Mouse (Mus musculus): ENCODE data around the gene Ttll9. TPM values are rescaled to one million over a fixed set of nuclear protein-coding genes. Genes with fewer than 3 reads are reported as not detected.

Ttll9 gene
- polyA plus RNA-seq, 2 experiments = 0.14 to 0.47 TPM

DNA sequence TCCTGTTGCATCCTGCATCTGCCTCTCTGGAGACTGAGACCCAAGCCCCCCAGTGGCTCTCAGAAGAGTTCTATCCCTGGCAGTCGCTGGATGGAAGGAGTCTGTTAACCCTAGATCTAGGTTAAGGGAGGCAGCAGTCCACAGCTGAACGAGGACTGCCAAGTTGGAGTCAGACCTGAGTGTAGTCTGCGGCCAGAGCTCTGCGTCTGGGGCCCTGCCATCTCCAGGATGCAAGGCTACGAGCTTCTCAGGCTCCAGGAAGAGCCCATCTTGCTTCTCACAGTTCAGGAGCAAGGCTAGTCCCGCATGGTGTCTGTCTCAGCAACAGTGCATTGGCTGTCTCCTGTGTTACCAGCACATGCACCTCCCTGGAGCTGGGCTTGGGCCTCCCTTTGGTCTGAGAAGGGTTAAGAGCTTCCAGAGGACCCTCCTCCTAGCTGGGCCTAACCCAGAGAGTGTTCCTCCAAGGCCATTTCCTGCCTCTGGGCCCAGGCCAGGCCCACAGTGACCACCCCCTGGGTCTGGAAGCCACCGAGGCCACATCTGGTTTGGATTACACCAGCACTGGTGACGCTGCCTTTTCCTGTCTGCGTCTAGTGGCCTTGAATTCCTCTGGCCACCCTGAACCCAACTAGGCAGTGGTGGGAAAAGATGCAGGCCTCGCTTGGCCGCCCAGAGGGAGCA is 37.0 kb upstream of the Ttll9 start:
- Histone ChIP-seq H3K9ac (ENCODE audit: low read depth, low read length, severe bottlenecking) (peak overlapping the region; percentile 40), H3K27me3 (ENCODE audit: control insufficient read depth, insufficient read depth, low read length) (no peaks in the 10 kb centered on the region), H3K4me3 (replicated peaks; ENCODE audit: low read length) (no peak overlapping the region), H3K4me1 (ENCODE audit: control insufficient read depth, insufficient read depth, low read length) (peaks cover 9% of the 10 kb centered on the region), H3K4me2 (replicated peaks; ENCODE audit: low read depth, low read length, severe bottlenecking) (no peak overlapping the region), H3K36me3 (ENCODE audit: control insufficient read depth, insufficient read depth, low read length) (no peaks in the 10 kb centered on the region), H3K27ac (replicated peaks; ENCODE audit: low read depth, low read length) (peak overlapping the region; percentile 26), H3K9me3 (ENCODE audit: control insufficient read depth, low read length) (no peaks in the 10 kb centered on the region)
- 21% methylated on average over 11 of the region's 11 CpGs for WGBS
- DNase-seq (ENCODE audit: low spot score) = peak; percentile 55
- no peak for TF ChIP-seq POLR2A (IDR thresholded peaks at IDR 0.05; ENCODE audit: borderline replicate concordance, extremely low read depth, insufficient read depth, insufficient read length)
- peak; percentile 41 for ATAC-seq (ENCODE audit: low FRiP score, low read depth)

DNA sequence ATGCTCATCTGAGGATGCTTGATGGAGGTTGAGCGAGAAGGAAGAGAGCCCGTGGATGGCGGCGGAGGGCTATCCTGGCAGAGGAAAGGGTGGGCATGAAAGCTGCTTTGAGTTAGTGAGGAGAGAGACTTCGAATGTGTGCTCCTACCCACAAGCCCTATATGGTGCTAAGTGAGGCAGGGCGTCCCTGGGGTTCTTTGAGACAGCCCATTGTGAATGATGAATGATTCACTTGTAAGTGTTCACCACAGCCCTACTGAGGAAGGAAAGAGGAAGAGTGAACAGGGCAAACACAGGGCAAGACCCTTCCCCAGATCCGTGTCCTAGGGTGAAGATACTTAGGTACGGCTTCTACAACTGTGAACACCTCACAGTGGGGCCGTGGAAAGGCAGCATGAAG is 35.4 kb upstream of the Ttll9 start:
- no peak overlapping the region for H3K27ac ChIP-seq (replicated peaks; ENCODE audit: low read depth, low read length)

DNA sequence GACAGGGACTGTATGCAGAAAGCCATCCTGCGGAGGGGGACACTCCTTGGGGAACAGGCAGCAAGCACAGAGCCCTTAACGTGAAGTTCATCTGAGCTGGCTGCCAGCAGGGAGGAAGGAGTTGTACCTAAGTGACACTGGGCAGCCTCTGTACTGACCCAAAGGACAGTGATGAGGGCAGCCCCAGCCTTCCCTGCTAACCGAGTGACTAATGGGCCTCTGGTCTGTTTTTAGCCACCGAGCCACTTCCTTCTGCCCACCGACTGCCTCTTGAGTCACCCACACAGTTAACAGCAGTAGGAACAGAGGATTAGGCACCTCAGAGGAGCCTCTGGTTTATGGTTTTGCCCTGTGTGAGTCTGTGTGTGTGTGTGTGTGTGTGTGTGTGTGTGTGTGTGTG is 34.9 kb upstream of the Ttll9 start:
- H3K9me3 ChIP-seq (ENCODE audit: control insufficient read depth, low read length) = no peaks in the 10 kb centered on the region
- no peak overlapping the region for H3K4me2 ChIP-seq (replicated peaks; ENCODE audit: low read depth, low read length, severe bottlenecking)
- no peak for TF ChIP-seq POLR2A (IDR thresholded peaks at IDR 0.05; ENCODE audit: borderline replicate concordance, extremely low read depth, insufficient read depth, insufficient read length)
- H3K27ac ChIP-seq (replicated peaks; ENCODE audit: low read depth, low read length) = no peak overlapping the region
- H3K9ac ChIP-seq (ENCODE audit: low read depth, low read length, severe bottlenecking) = no peak overlapping the region
- DNase-seq (ENCODE audit: low spot score) (no peak), ATAC-seq (ENCODE audit: low FRiP score, low read depth) (no peak)
- 33% methylated on average over 5 of the region's 5 CpGs for WGBS
- no peaks in the 10 kb centered on the region for H3K27me3 ChIP-seq (ENCODE audit: control insufficient read depth, insufficient read depth, low read length)
- no peak overlapping the region for H3K4me3 ChIP-seq (replicated peaks; ENCODE audit: low read length)
- H3K36me3 ChIP-seq (ENCODE audit: control insufficient read depth, insufficient read depth, low read length) = no peaks in the 10 kb centered on the region
- H3K4me1 ChIP-seq (ENCODE audit: control insufficient read depth, insufficient read depth, low read length) = peaks cover 9% of the 10 kb centered on the region

More for the DNA sequence above, 35.4 kb upstream of the Ttll9 start:
- WGBS = 67% methylated on average over 9 of the region's 9 CpGs
- Histone ChIP-seq H3K27me3 (ENCODE audit: control insufficient read depth, insufficient read depth, low read length) (no peaks in the 10 kb centered on the region), H3K9me3 (ENCODE audit: control insufficient read depth, low read length) (no peaks in the 10 kb centered on the region), H3K36me3 (ENCODE audit: control insufficient read depth, insufficient read depth, low read length) (no peaks in the 10 kb centered on the region), H3K4me2 (replicated peaks; ENCODE audit: low read depth, low read length, severe bottlenecking) (no peak overlapping the region), H3K4me3 (replicated peaks; ENCODE audit: low read length) (no peak overlapping the region), H3K4me1 (ENCODE audit: control insufficient read depth, insufficient read depth, low read length) (peaks cover 9% of the 10 kb centered on the region), H3K9ac (ENCODE audit: low read depth, low read length, severe bottlenecking) (no peak overlapping the region)
- ATAC-seq (ENCODE audit: low FRiP score, low read depth) (no peak), DNase-seq (ENCODE audit: low spot score) (no peak)
- TF ChIP-seq POLR2A (IDR thresholded peaks at IDR 0.05; ENCODE audit: borderline replicate concordance, extremely low read depth, insufficient read depth, insufficient read length) = no peak

DNA sequence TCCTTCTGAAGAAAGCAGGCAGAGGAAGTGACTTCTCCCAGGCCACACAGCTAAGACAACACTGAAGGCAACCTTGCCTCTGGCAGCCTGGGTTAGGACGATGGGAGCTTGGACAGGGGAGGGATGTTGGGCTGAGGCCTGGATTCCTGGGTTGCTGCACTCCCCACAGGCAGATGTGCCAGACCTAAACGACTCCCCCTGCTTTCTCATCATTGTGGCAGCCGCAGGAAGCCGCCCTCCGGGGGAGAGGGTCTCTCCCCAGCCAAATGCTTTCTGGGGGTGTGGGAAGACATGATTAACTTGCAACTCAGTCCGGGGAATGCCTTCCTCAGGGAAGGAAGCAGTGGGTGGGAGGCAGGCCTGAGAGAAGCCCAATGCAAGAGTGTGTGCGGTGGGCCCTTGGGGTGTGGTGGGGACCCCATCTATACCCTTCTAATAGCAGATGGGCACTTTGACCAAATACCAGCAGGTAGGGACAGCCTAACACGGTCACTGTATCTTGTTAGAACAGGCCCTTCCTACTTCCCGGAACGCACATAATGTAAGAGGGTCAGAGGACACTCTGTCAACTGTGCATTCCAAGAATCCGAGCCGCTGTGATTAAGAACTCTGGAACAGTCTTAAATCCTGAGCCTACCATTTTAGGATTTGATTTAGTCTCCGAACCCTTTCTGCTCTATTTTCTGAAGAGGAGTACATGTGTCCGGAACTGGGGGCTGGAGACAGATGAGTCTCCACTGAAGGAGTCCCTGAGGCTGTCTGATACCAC is 33.9 kb upstream of the Ttll9 start:
- Histone ChIP-seq H3K9me3 (ENCODE audit: control insufficient read depth, low read length) (no peaks in the 10 kb centered on the region), H3K27ac (replicated peaks; ENCODE audit: low read depth, low read length) (no peak overlapping the region), H3K4me2 (replicated peaks; ENCODE audit: low read depth, low read length, severe bottlenecking) (no peak overlapping the region), H3K4me1 (ENCODE audit: control insufficient read depth, insufficient read depth, low read length) (peaks cover 9% of the 10 kb centered on the region), H3K4me3 (replicated peaks; ENCODE audit: low read length) (no peak overlapping the region), H3K9ac (ENCODE audit: low read depth, low read length, severe bottlenecking) (no peak overlapping the region), H3K27me3 (ENCODE audit: control insufficient read depth, insufficient read depth, low read length) (no peaks in the 10 kb centered on the region), H3K36me3 (ENCODE audit: control insufficient read depth, insufficient read depth, low read length) (no peaks in the 10 kb centered on the region)
- no peak for TF ChIP-seq POLR2A (IDR thresholded peaks at IDR 0.05; ENCODE audit: borderline replicate concordance, extremely low read depth, insufficient read depth, insufficient read length)
- no peak for ATAC-seq (ENCODE audit: low FRiP score, low read depth)
- WGBS = 50% methylated on average over 14 of the region's 14 CpGs
- DNase-seq (ENCODE audit: low spot score) = no peak

DNA sequence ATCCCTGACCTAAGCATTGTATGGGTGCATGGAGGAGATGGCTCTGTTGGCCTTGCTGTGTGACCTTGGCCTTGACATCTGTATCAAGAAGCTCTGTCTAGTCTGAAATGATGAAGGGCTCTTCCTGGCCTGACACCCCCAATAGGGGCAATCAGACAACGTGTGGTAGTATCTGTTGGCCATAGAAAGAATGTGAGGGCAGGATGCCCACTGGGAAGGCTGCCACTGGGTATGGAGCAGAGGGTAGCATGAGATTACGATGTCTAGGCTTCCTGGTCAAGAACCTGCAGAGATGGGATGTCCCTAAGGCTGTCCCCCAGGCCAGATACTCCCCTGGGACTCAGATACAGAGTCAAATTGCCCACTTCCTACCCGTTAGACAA is 33.3 kb upstream of the Ttll9 start:
- WGBS = 74% methylated on average over 3 of the region's 3 CpGs
- Histone ChIP-seq H3K4me3 (replicated peaks; ENCODE audit: low read length) (no peak overlapping the region), H3K9ac (ENCODE audit: low read depth, low read length, severe bottlenecking) (no peak overlapping the region), H3K4me1 (ENCODE audit: control insufficient read depth, insufficient read depth, low read length) (peaks cover 9% of the 10 kb centered on the region), H3K4me2 (replicated peaks; ENCODE audit: low read depth, low read length, severe bottlenecking) (no peak overlapping the region), H3K27ac (replicated peaks; ENCODE audit: low read depth, low read length) (no peak overlapping the region), H3K9me3 (ENCODE audit: control insufficient read depth, low read length) (no peaks in the 10 kb centered on the region), H3K27me3 (ENCODE audit: control insufficient read depth, insufficient read depth, low read length) (no peaks in the 10 kb centered on the region), H3K36me3 (ENCODE audit: control insufficient read depth, insufficient read depth, low read length) (no peaks in the 10 kb centered on the region)
- ATAC-seq (ENCODE audit: low FRiP score, low read depth) (no peak), DNase-seq (ENCODE audit: low spot score) (no peak)
- no peak for TF ChIP-seq POLR2A (IDR thresholded peaks at IDR 0.05; ENCODE audit: borderline replicate concordance, extremely low read depth, insufficient read depth, insufficient read length)
